In the genomic region with DNA sequence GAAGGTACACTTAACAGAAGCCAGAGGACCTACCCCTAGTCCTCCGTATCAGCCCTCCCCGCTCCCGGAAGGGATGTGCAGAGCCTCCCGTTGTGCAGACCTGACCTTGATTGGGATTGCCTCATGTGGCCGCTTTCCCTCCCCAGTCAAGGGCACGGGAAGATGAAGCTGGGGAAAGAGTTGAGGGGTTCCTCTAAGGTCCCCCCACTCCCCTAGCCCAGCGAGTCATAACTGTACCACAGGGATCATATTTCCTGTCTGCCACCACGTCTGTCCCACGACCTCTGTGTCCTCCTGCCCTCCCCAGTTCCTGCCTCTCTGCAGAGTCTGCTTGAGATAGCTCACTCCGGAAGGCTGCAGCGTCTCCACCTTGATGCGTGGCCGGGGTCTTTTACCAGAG, we compare ENCODE assay signal across 13 mouse cellular contexts. TPM values are rescaled to one million over a fixed set of nuclear protein-coding genes. Genes with fewer than 3 reads are reported as not detected.
DNase-seq lines count a peak whose midpoint lies in the region; ATAC-seq lines count a peak whose summit lies in the region.
"Had no signal": no experiment of that assay in that cellular context is flagged by ENCODE, and none has a peak within 500 bp of the region (broad histone marks: within the 10 kb centered on the region; RNA-seq: fewer than 3 reads in every experiment).

No protein-coding gene starts in this region.

- H3K27me3 ChIP-seq in heart, embryonic 10.5 days (ENCODE audit: insufficient read depth, poor library complexity, severe bottlenecking), result peaks cover 28% of the 10 kb centered on the region
- H3K27me3 ChIP-seq in midbrain, embryonic 14.5 days (ENCODE audit: control insufficient read depth, insufficient read depth, low read length), result peaks cover 18% of the 10 kb centered on the region
- peaks cover 33% of the 10 kb centered on the region for H3K27me3 ChIP-seq in midbrain, embryonic 13.5 days

- no peaks in the 10 kb centered on the region for H3K9me3 ChIP-seq in heart, embryonic 10.5 days
- no peaks in the 10 kb centered on the region for H3K9me3 ChIP-seq in midbrain, embryonic 14.5 days (ENCODE audit: control insufficient read depth, low read length)
- no peaks in the 10 kb centered on the region for H3K9me3 ChIP-seq in midbrain, embryonic 13.5 days
- H3K9me3 ChIP-seq: forebrain, embryonic 10.5 days had no signal

- peaks cover 24% of the 10 kb centered on the region for H3K4me1 ChIP-seq in heart, embryonic 10.5 days
- H3K4me1 ChIP-seq in midbrain, embryonic 14.5 days (ENCODE audit: control insufficient read depth, insufficient read depth, low read length), result no peaks in the 10 kb centered on the region
- no peaks in the 10 kb centered on the region for H3K4me1 ChIP-seq in midbrain, embryonic 13.5 days (replicated peaks)

- intact Hi-C loops in heart, postnatal 14 days (cut with DNase I), result no loop called here

- peak overlapping the region; percentile 29; the same call in 1 of the 2 replicates for H3K4me3 ChIP-seq in heart, embryonic 10.5 days
- no peak overlapping the region for H3K4me3 ChIP-seq in midbrain, embryonic 14.5 days (replicated peaks; ENCODE audit: low read depth, low read length)
- H3K4me3 ChIP-seq in midbrain, embryonic 13.5 days (replicated peaks), result no peak overlapping the region
- H3K4me3 ChIP-seq: forebrain, embryonic 10.5 days; left cerebral cortex, adult 2 months had no signal

- 0 out of 2 replicates have a peak overlapping the region, but pooled peaks have one; percentile 53 for H3K27ac ChIP-seq in heart, embryonic 10.5 days
- H3K27ac ChIP-seq in midbrain, embryonic 14.5 days (replicated peaks; ENCODE audit: low read depth, low read length), result no peak overlapping the region
- no peak overlapping the region for H3K27ac ChIP-seq in midbrain, embryonic 13.5 days
- H3K27ac ChIP-seq: forebrain, embryonic 10.5 days; left cerebral cortex, adult 2 months had no signal

- H3K4me2 ChIP-seq in midbrain, embryonic 14.5 days (ENCODE audit: low read length), result no peak overlapping the region
- no peak overlapping the region for H3K4me2 ChIP-seq in midbrain, embryonic 13.5 days (replicated peaks)

- ATAC-seq in monocyte, adult 5-6 weeks (replicated peaks; ENCODE audit: insufficient number of reproducible peaks, low FRiP score, low TSS enrichment, poor library complexity, severe bottlenecking), result 0 out of 2 replicates have a peak, but pooled peaks have one; percentile 35
- no peak for ATAC-seq in midbrain, embryonic 14.5 days (ENCODE audit: low FRiP score, low TSS enrichment)
- ATAC-seq in midbrain, embryonic 13.5 days, result no peak
- ATAC-seq: midbrain, embryonic 16.5 days had no signal

- no peak overlapping the region for H3K9ac ChIP-seq in midbrain, embryonic 14.5 days (replicated peaks; ENCODE audit: low read length)
- no peak overlapping the region for H3K9ac ChIP-seq in midbrain, embryonic 13.5 days (replicated peaks)

- WGBS in heart, embryonic 10.5 days, result 12% methylated on average over 13 of the region's 13 CpGs
- WGBS in midbrain, embryonic 14.5 days, result 32% methylated on average over 13 of the region's 13 CpGs
- 31% methylated on average over 13 of the region's 13 CpGs for WGBS in midbrain, embryonic 13.5 days

- no peak for DNase-seq in heart, embryonic 10.5 days (ENCODE audit: low spot score)
- DNase-seq in heart, postnatal 14 days, result no peak
- DNase-seq in CD4-positive helper T cell, adult 2 months (ENCODE audit: low read depth, low spot score), result peak; percentile 45
- peak; percentile 54 for DNase-seq in induced T-regulatory cell, adult 2 months (ENCODE audit: low read depth)
- DNase-seq in right cerebral cortex, postnatal 4 days, result no peak
- DNase-seq in midbrain, embryonic 14.5 days, result no peak
- DNase-seq: cerebellum, adult 9-11 months; spleen, adult 18-20 months had no signal

- H3K36me3 ChIP-seq in heart, embryonic 10.5 days, result no peaks in the 10 kb centered on the region
- no peaks in the 10 kb centered on the region for H3K36me3 ChIP-seq in midbrain, embryonic 14.5 days (ENCODE audit: control insufficient read depth, insufficient read depth, low read length)
- no peaks in the 10 kb centered on the region for H3K36me3 ChIP-seq in midbrain, embryonic 13.5 days
- H3K36me3 ChIP-seq: forebrain, embryonic 10.5 days had no signal

RNA-seq across cellular contexts. Expression of gene Usp10, which starts 12.2 kb away (rescaled TPM):
- polyA plus RNA-seq in heart, embryonic 10.5 days (2016; fragmentation: Nextera tagmentation; extraction: Ambion mirVana), result 155 and 187 TPM in 2 replicates
- total RNA-seq in heart, postnatal 14 days (2021), result 10 to 100 TPM; 48.1 to 49.2 TPM
- total RNA-seq in monocyte, adult 5-6 weeks (2017), result 27.0 to 27.9 TPM (median 27.1 TPM) in 3 replicates
- 94.2 and 106 TPM in 2 replicates for polyA plus RNA-seq in midbrain, embryonic 14.5 days (2014; fragmentation: Nextera tagmentation; extraction: Ambion mirVana)
- polyA plus RNA-seq in midbrain, embryonic 13.5 days (2015; fragmentation: Nextera tagmentation; extraction: Ambion mirVana), result 130 and 137 TPM in 2 replicates

RNA-seq across cellular contexts. Expression of gene Gm20388, which starts 12.7 kb away (rescaled TPM):
- polyA plus RNA-seq in heart, embryonic 10.5 days (2016; fragmentation: Nextera tagmentation; extraction: Ambion mirVana), result 1.4 and 4.5 TPM in 2 replicates
- under 1 TPM in 1 of 2 experiments, not detected in 1; 0.24 TPM for total RNA-seq in heart, postnatal 14 days (2021)
- 10.0 to 63.8 TPM (median 16.1 TPM) in 3 replicates for total RNA-seq in monocyte, adult 5-6 weeks (2017)
- 4.1 and 4.7 TPM in 2 replicates for polyA plus RNA-seq in midbrain, embryonic 14.5 days (2014; fragmentation: Nextera tagmentation; extraction: Ambion mirVana)
- polyA plus RNA-seq in midbrain, embryonic 13.5 days (2015; fragmentation: Nextera tagmentation; extraction: Ambion mirVana), result 4.4 and 10.3 TPM in 2 replicates

RNA-seq across cellular contexts. Expression of gene Klhl36, which starts 35.9 kb away (rescaled TPM):
- polyA plus RNA-seq in heart, embryonic 10.5 days (2016; fragmentation: Nextera tagmentation; extraction: Ambion mirVana), result 9.6 and 10.1 TPM in 2 replicates
- 1 to 10 TPM; 3.7 TPM for total RNA-seq in heart, postnatal 14 days (2021)
- 8.5 to 16.5 TPM (median 14.2 TPM) in 3 replicates for total RNA-seq in monocyte, adult 5-6 weeks (2017)
- polyA plus RNA-seq in midbrain, embryonic 14.5 days (2014; fragmentation: Nextera tagmentation; extraction: Ambion mirVana), result 14.0 and 18.1 TPM in 2 replicates
- polyA plus RNA-seq in midbrain, embryonic 13.5 days (2015; fragmentation: Nextera tagmentation; extraction: Ambion mirVana), result 12.7 and 13.0 TPM in 2 replicates

RNA-seq across cellular contexts. Expression of gene Cotl1, which starts 57.6 kb away (rescaled TPM):
- polyA plus RNA-seq in heart, embryonic 10.5 days (2016; fragmentation: Nextera tagmentation; extraction: Ambion mirVana), result 55.7 and 62.0 TPM in 2 replicates
- 10 to 100 TPM; 26.1 to 29.3 TPM for total RNA-seq in heart, postnatal 14 days (2021)
- total RNA-seq in monocyte, adult 5-6 weeks (2017), result 289 to 324 TPM (median 310 TPM) in 3 replicates
- polyA plus RNA-seq in midbrain, embryonic 14.5 days (2014; fragmentation: Nextera tagmentation; extraction: Ambion mirVana), result 291 and 381 TPM in 2 replicates
- 79.8 and 105 TPM in 2 replicates for polyA plus RNA-seq in midbrain, embryonic 13.5 days (2015; fragmentation: Nextera tagmentation; extraction: Ambion mirVana)

Comparison
In these comparisons a context has a peak if more than half of its experiments do, and no peak if none do; other contexts are left out.
1. DNase-seq: peak in CD4-positive helper T cell, adult 2 months (single experiment) and induced T-regulatory cell, adult 2 months (single experiment); none in heart, embryonic 10.5 days (single experiment), heart, postnatal 14 days (0 of 2), right cerebral cortex, postnatal 4 days (single experiment) and midbrain, embryonic 14.5 days (single experiment).